Mouse (Mus musculus): Measurements from ENCODE around the gene Abca9. TPM values are rescaled to one million over a fixed set of nuclear protein-coding genes. Genes with fewer than 3 reads are reported as not detected.

Abca9 gene
- total RNA-seq, 2 experiments from 2014 or later: 9.2 to 10.2 TPM

DNA sequence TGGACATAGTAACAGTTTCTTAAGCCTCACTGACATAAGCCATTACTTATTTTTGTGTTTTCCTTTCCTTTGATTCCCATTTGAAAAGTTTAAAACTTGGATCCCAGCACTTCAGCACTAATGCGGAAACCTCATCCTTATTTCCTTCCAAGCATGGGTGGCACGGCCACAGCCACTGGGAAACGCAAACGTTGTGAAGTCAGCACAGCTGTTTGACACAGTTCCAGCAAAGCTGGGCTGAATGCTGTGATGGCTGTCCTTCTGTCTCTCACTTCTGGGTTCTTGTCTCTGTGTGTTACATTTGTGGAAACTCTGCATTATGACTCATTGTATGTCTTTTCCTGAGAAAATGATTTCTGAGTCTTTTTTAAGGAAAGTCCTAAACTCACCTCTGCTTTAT lies 107.0 kb downstream of the Abca9 start:
- DNase-seq: no peak

- DNase-seq: no peak
These were observed 107.9 kb downstream of the Abca9 start for GRCm38 (mm10) chr11:110060127-110060526.

GRCm38 (mm10) chr11:110053681-110054080 lies 114.3 kb downstream of the Abca9 start:
- no peak for DNase-seq

Other genes with a start within 250 kb of the Abca9 start
- gene Abca8b, start 172.4 kb downstream of the Abca9 start, total RNA-seq (2021): 10 to 100 TPM in 1 of 2 experiments, 1 to 10 TPM in 1; 8.8 to 11.9 TPM
- gene Abca8a, start 72.2 kb downstream of the Abca9 start, total RNA-seq (2021): 10 to 100 TPM; 28.7 to 31.4 TPM
- gene Abca6, start 83.6 kb upstream of the Abca9 start, total RNA-seq (2021): 1 to 10 TPM; 2.1 to 2.5 TPM
- gene Abca5, start 169.5 kb upstream of the Abca9 start, total RNA-seq (2021): 1 to 10 TPM; 5.8 to 9.0 TPM
- 10 to 100 TPM; 42.0 to 42.1 TPM for gene Map2k6, start 230.9 kb upstream of the Abca9 start, total RNA-seq (2021)

All from gastrocnemius, postnatal 25 days (tissue).